Mouse (Mus musculus) MEL (cell line): ENCODE measurements around the gene Ptgis. TPM values are rescaled to one million over a fixed set of nuclear protein-coding genes. Genes with fewer than 3 reads are reported as not detected.

Source experiments
- DNase-seq: peaks from one replicate; pipeline ENCODE4 v3.0.0; 2011; ENCODE audit warnings: low read depth, low spot score
- H3K27ac ChIP-seq: 2 replicates; pipeline ENCODE4 v1.5.1; 2012; ENCODE audit warnings: low read depth, mild to moderate bottlenecking, control low read depth, low read length, moderate library complexity; ENCODE audit not compliant: control insufficient read depth
- H3K27me3 ChIP-seq, 2 experiments: fragments of 150-350 bp in 1 of 2; sonication (generic) in 1 of 2; 2 replicates each; pipeline ENCODE4 v1.6.1; 2012; ENCODE audit warnings: low read length in 2 of 2, mild to moderate bottlenecking in 2 of 2, improper control_type of control experiment in 1 of 2, moderate library complexity in 1 of 2; ENCODE audit not compliant: insufficient read depth in 2 of 2, control insufficient read depth in 1 of 2
- H3K36me3 ChIP-seq, 2 experiments: 2 replicates each; pipeline ENCODE4 v1.6.1; 2012 to 2014; ENCODE audit warnings: low read length in 2 of 2, improper control_type of control experiment in 1 of 2, inconsistent platforms in 1 of 2, mild to moderate bottlenecking in 1 of 2; ENCODE audit not compliant: insufficient read depth in 2 of 2, control insufficient read depth in 1 of 2
- H3K4me1 ChIP-seq, 2 experiments: fragments of 150-350 bp in 1 of 2; sonication (generic) in 1 of 2; 2 replicates each; pipeline ENCODE4 v1.6.1; 2012; ENCODE audit warnings: low read length in 2 of 2, improper control_type of control experiment in 1 of 2, mild to moderate bottlenecking in 1 of 2; ENCODE audit not compliant: insufficient read depth in 2 of 2, control insufficient read depth in 1 of 2
- H3K4me3 ChIP-seq, 2 experiments: fragments of 150-350 bp in 1 of 2; sonication (generic) in 1 of 2; 2 replicates each; pipeline ENCODE4 v1.5.1; 2012; ENCODE audit warnings: low read depth in 2 of 2, low read length in 2 of 2, mild to moderate bottlenecking in 2 of 2, moderate library complexity in 2 of 2, control low read depth in 1 of 2, improper control_type of control experiment in 1 of 2; ENCODE audit not compliant: control insufficient read depth in 1 of 2, insufficient read depth in 1 of 2
- H3K79me2 ChIP-seq: 2 replicates; pipeline ENCODE4 v1.6.1; 2012; ENCODE audit warnings: mild to moderate bottlenecking, low read length, moderate library complexity; ENCODE audit not compliant: control insufficient read depth, poor library complexity, insufficient read depth
- H3K9ac ChIP-seq: 2 replicates; pipeline ENCODE4 v1.6.1; 2012; ENCODE audit warnings: low read depth, mild to moderate bottlenecking, control low read depth, low read length, moderate library complexity; ENCODE audit not compliant: control insufficient read depth, poor library complexity, severe bottlenecking
- H3K9me3 ChIP-seq: fragments of 150-350 bp; sonication (generic); replicated peaks from 2 replicates; pipeline ENCODE4 v1.6.1; 2012; ENCODE audit warnings: mild to moderate bottlenecking, low read length, improper control_type of control experiment, moderate library complexity; ENCODE audit not compliant: insufficient read depth
- CHD1 ChIP-seq: IDR thresholded peaks from 2 replicates; pipeline ENCODE4 v1.6.1; 2012; ENCODE audit warnings: low read depth, mild to moderate bottlenecking, inconsistent platforms, low read length, improper control_type of control experiment
- CTCF ChIP-seq, 3 experiments: IDR thresholded peaks in 2 of 3; conservative IDR thresholded peaks in 1 of 3; 2 replicates each; pipeline ENCODE4 v1.5.1; 2011 to 2012; ENCODE audit warnings: low read length in 3 of 3, low read depth in 2 of 3, mild to moderate bottlenecking in 2 of 3, improper control_type of control experiment in 1 of 3, inconsistent platforms in 1 of 3, mixed read lengths in 1 of 3, moderate library complexity in 1 of 3; ENCODE audit not compliant: control insufficient read depth in 1 of 3, insufficient read depth in 1 of 3, poor library complexity in 1 of 3, severe bottlenecking in 1 of 3
- E2F4 ChIP-seq: IDR thresholded peaks from 2 replicates; pipeline ENCODE4 v1.6.1; 2011; ENCODE audit warnings: low read depth, low read length, improper control_type of control experiment, borderline replicate concordance
- GABPA ChIP-seq: IDR thresholded peaks from 2 replicates; pipeline ENCODE4 v1.6.1; 2012; ENCODE audit warnings: low read depth, mild to moderate bottlenecking, inconsistent platforms, low read length, improper control_type of control experiment, moderate library complexity
- GATA1 ChIP-seq: IDR thresholded peaks from 2 replicates; pipeline ENCODE4 v1.6.1; 2011; ENCODE audit warnings: low read depth, low read length, improper control_type of control experiment
- KAT2A ChIP-seq: conservative IDR thresholded peaks from 2 replicates; pipeline ENCODE4 v1.6.1; 2012; ENCODE audit warnings: low read depth, low read length, improper control_type of control experiment, inconsistent platforms
- MAFK ChIP-seq: IDR thresholded peaks from 2 replicates; pipeline ENCODE4 v1.6.1; 2011; ENCODE audit warnings: low read depth, mild to moderate bottlenecking, low read length, improper control_type of control experiment, borderline replicate concordance
- MAX ChIP-seq: IDR thresholded peaks from 2 replicates; pipeline ENCODE4 v1.6.1; 2011; ENCODE audit warnings: low read length, improper control_type of control experiment
- MEF2A ChIP-seq: IDR thresholded peaks from 2 replicates; pipeline ENCODE4 v1.6.1; 2014; ENCODE audit warnings: low read depth, mild to moderate bottlenecking, inconsistent platforms, low read length, improper control_type of control experiment; ENCODE audit not compliant: poor library complexity, insufficient replicate concordance, severe bottlenecking; ENCODE audit errors: extremely low read depth
- MXI1 ChIP-seq: IDR thresholded peaks from 2 replicates; pipeline ENCODE4 v1.6.1; 2011; ENCODE audit warnings: mild to moderate bottlenecking, low read depth, low read length, improper control_type of control experiment
- MYB ChIP-seq: IDR thresholded peaks from 2 replicates; pipeline ENCODE4 v1.6.1; 2011; ENCODE audit warnings: mild to moderate bottlenecking, low read depth, low read length, improper control_type of control experiment
- MYC ChIP-seq: IDR thresholded peaks from 2 replicates; pipeline ENCODE4 v1.6.1; 2011; ENCODE audit warnings: low read depth, mild to moderate bottlenecking, low read length, improper control_type of control experiment, moderate library complexity
- POLR2AphosphoS2 ChIP-seq: IDR thresholded peaks from 2 replicates; pipeline ENCODE4 v1.6.1; 2011; ENCODE audit warnings: low read length, improper control_type of control experiment
- SIN3A ChIP-seq: IDR thresholded peaks from 2 replicates; pipeline ENCODE4 v1.6.1; 2012; ENCODE audit warnings: low read length, improper control_type of control experiment, inconsistent platforms
- TCF12 ChIP-seq: IDR thresholded peaks from 2 replicates; pipeline ENCODE4 v1.6.1; 2014; ENCODE audit warnings: low read depth, mild to moderate bottlenecking, inconsistent platforms, low read length, improper control_type of control experiment, moderate library complexity
- UBTF ChIP-seq: IDR thresholded peaks from 2 replicates; pipeline ENCODE4 v1.6.1; 2012; ENCODE audit warnings: low read depth, mild to moderate bottlenecking, inconsistent platforms, low read length, improper control_type of control experiment, moderate library complexity, borderline replicate concordance; ENCODE audit not compliant: insufficient read depth
- USF2 ChIP-seq, 2 experiments: IDR thresholded peaks; 2 replicates each; pipeline ENCODE4 v1.6.1; 2011 to 2012; ENCODE audit warnings: improper control_type of control experiment in 2 of 2, low read length in 2 of 2, borderline replicate concordance in 1 of 2, inconsistent platforms in 1 of 2, low read depth in 1 of 2, mild to moderate bottlenecking in 1 of 2; ENCODE audit not compliant: insufficient read depth in 1 of 2
- ZNF384 ChIP-seq: IDR thresholded peaks from 2 replicates; pipeline ENCODE4 v1.6.1; 2012; ENCODE audit warnings: low read depth, mild to moderate bottlenecking, inconsistent platforms, low read length, improper control_type of control experiment
- polyA plus RNA-seq, 2 experiments: library from polyadenylated mRNA; stranded (reverse) in 1 of 2; unstranded in 1 of 2; fragments of >175 nt in 1 of 2; fragments of >200 nt in 1 of 2; gene quantifications; 2 replicates each; pipeline versions ENCODE4 v1.2.1 to v1.2.4; 2012; ENCODE audit warnings: low replicate concordance in 2 of 2, low read depth in 1 of 2; ENCODE audit not compliant: insufficient read length in 2 of 2, insufficient read depth in 1 of 2, missing spikeins in 1 of 2
- total RNA-seq: library from RNA; depleted of rRNA; stranded (reverse); fragments of 300-350 nt; gene quantifications from 2 replicates; pipeline ENCODE4 v1.2.3, GENCODE M21; 2012

Ptgis gene
- total and polyA plus RNA-seq, 3 experiments = 7.3 to 12.7 TPM; not detected in 1

DNA sequence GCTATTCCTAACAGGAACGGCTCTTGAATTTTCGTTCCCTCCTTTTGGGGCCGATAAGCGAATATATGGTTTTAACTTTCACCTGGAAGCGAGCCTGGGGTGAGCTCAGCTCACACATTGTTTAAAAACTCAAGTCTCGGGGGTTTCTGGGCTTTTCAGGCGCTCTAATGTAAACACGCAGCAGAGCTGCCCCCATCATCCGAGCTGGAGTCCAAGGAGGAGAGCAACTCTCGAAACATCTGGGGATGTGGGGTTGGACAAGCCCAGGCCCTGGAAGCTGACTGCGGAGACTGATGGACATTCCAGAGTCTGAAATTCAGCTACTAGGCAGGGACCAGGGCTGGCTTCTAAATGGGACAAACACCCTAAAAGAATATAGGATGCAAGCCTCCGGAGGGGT is 1.1 kb downstream of the Ptgis start:
- Histone ChIP-seq H3K4me1 (no peaks in the 10 kb centered on the region), H3K79me2 (no peaks in the 10 kb centered on the region), H3K27me3 (peaks cover 0 to 4% of the 10 kb centered on the region in 2 experiments), H3K9me3 (no peaks in the 10 kb centered on the region), H3K27ac (no peak overlapping the region), H3K36me3 (no peaks in the 10 kb centered on the region), H3K4me3 (no peak overlapping the region), H3K9ac (no peak overlapping the region)
- TF ChIP-seq POLR2AphosphoS2 (no peak), E2F4 (no peak), MYB (no peak), MXI1 (no peak), MEF2A (no peak), MAFK (no peak), UBTF (no peak), KAT2A (no peak), CHD1 (no peak), CTCF (IDR thresholded peaks at IDR 0.05 in 2 of 3, conservative IDR thresholded peaks at IDR 0.05 in 1 of 3; ENCODE audit: control insufficient read depth in 1 of 3, insufficient read depth in 1 of 3, low read depth in 2 of 3, low read length in 3 of 3, poor library complexity in 1 of 3, severe bottlenecking in 1 of 3) (no peak), MAX (no peak), TCF12 (no peak), ZNF384 (no peak), GABPA (no peak), GATA1 (no peak), USF2 (IDR thresholded peaks at IDR 0.05; ENCODE audit: borderline replicate concordance in 1 of 2, insufficient read depth in 1 of 2, low read depth in 1 of 2, low read length in 2 of 2) (no peak), MYC (no peak)
- no peak for DNase-seq

DNA sequence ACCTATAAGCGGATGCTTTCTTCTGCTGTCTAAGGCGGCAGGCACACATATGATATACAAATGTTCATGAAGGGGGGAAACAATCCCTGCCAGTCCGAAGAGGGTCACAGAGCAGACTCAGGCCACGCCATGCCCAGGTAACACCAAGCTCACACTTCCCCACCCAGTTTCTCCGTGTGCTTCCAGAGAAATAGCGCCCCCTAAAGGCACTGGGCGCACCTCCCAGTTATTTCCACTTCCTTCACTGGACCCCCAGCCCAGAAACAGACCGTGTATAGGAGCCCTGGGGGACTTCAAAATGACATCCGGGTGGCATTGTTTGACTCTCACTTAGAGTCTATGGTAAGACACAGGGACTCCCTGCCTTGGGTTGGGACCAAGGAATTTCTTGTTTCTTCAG is 3.2 kb downstream of the Ptgis start:
- H3K9me3 ChIP-seq = no peaks in the 10 kb centered on the region
- no peaks in the 10 kb centered on the region for H3K4me1 ChIP-seq
- H3K27me3 ChIP-seq = peaks cover 0 to 4% of the 10 kb centered on the region in 2 experiments
- TF ChIP-seq CTCF (IDR thresholded peaks at IDR 0.05 in 2 of 3, conservative IDR thresholded peaks at IDR 0.05 in 1 of 3; ENCODE audit: control insufficient read depth in 1 of 3, insufficient read depth in 1 of 3, low read depth in 2 of 3, low read length in 3 of 3, poor library complexity in 1 of 3, severe bottlenecking in 1 of 3) (peak; percentile 43 to 55 (median 53)), ZNF384 (no peak), SIN3A (no peak)
- DNase-seq = no peak
- no peak overlapping the region for H3K4me3 ChIP-seq
- no peaks in the 10 kb centered on the region for H3K79me2 ChIP-seq
- no peaks in the 10 kb centered on the region for H3K36me3 ChIP-seq
- H3K27ac ChIP-seq = no peak overlapping the region
- no peak overlapping the region for H3K9ac ChIP-seq
